Mouse (Mus musculus) lung, embryonic 16.5 days (tissue): ENCODE results near the gene Tpbpb. TPM values are rescaled to one million over a fixed set of nuclear protein-coding genes. Genes with fewer than 3 reads are reported as not detected.

Experiments
- polyA plus RNA-seq: library from polyadenylated mRNA; unstranded; fragments of >200 nt; fragmentation: Nextera tagmentation; extraction: Ambion mirVana; gene quantifications from 2 replicates; pipeline ENCODE4 v1.2.1, GENCODE M21; 2015

Gene Tpbpb
- polyA plus RNA-seq, 1 experiment from 2014 or later = not detected

Other genes with a start within 250 kb of the Tpbpb start
- not detected in 2 replicates for gene BC051665, start 118.5 kb downstream of the Tpbpb start, polyA plus RNA-seq
- gene Ctsll3, start 102.0 kb downstream of the Tpbpb start, polyA plus RNA-seq = not detected in 2 replicates
- not detected in 2 replicates for gene 4930486L24Rik, start 40.4 kb downstream of the Tpbpb start, polyA plus RNA-seq
- 0.90 and 1.1 TPM in 2 replicates for gene Gm49392, start 8.0 kb downstream of the Tpbpb start, polyA plus RNA-seq
- 8.9 TPM in 2 replicates for gene Ctla2b, start 7.4 kb downstream of the Tpbpb start, polyA plus RNA-seq
- gene Gm49393, start 30.7 kb upstream of the Tpbpb start, polyA plus RNA-seq = 0.55 TPM in 1 of 2 replicates, not detected in the other
- gene Gm49391, start 31.7 kb upstream of the Tpbpb start, polyA plus RNA-seq = 2.4 and 5.5 TPM in 2 replicates
- 94.8 and 103 TPM in 2 replicates for gene Ctla2a, start 31.7 kb upstream of the Tpbpb start, polyA plus RNA-seq
- not detected in 2 replicates for gene Tpbpa, start 37.1 kb upstream of the Tpbpb start, polyA plus RNA-seq
- gene Ctsj, start 101.1 kb upstream of the Tpbpb start, polyA plus RNA-seq = not detected in 2 replicates
- not detected in 2 replicates for gene Ctsq, start 135.8 kb upstream of the Tpbpb start, polyA plus RNA-seq